Mouse (Mus musculus) cerebellum, adult 11-12 months (tissue): ENCODE measurements around the gene Bmpr1b.

ENCODE experiments used
- DNase-seq: peaks from one replicate; pipeline ENCODE4 v3.0.0; 2022

Gene Bmpr1b

DNA sequence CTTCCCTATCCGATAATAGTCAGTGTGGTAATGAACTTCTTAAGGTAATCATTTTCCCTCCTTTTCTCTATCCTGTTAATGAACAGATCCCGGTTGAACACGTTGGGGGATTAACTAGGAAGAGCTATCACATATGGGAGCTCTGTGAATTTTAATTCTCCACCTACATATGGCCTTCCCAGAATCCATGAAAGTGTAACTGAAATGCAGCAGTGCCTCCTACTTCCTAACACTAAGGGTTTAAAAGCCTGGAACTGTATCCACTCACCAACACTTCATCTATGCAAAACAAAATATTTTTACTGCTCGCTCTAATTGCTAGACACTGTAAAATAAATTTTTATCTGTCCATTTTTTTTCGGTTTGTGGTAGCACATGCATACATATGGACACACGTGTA lies 63.0 kb downstream of the Bmpr1b start:
- no peak for DNase-seq

DNA sequence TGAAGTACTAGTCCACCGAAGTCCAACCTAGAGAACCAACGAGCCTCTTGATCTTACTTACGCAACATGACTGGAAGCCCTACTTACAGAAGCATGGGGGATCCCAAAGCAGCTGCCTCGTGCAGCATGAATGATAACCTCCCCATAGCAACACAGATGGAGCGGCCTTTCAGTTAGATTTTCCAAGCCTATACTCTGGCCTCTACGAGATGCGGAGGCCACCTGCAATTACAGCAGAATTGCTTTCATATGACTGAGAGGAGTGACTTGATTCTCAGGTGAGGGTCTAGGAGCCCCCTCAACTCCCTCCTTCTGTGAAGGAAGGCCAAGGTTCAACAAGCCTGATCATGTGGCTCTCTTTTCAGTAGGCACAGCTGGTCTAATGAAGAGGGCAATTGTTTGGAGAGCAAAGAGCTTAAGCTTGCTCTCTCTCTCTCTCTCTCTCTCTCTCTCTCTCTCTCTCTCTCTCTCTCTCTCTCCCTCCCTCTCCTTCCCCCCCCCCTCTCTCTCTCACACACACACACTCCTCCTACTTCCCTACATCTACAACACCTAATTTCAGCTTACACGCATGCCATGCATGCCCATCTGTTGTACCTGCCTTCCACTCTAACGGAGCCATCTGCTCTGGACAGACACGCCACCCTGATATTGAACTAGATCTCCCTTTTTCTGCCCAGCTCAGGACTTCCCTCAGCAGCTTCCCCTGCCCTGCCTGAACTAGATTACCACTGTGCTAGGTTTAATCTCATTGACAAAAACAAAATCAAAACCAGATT lies 65.0 kb downstream of the Bmpr1b start:
- no peak for DNase-seq

DNA sequence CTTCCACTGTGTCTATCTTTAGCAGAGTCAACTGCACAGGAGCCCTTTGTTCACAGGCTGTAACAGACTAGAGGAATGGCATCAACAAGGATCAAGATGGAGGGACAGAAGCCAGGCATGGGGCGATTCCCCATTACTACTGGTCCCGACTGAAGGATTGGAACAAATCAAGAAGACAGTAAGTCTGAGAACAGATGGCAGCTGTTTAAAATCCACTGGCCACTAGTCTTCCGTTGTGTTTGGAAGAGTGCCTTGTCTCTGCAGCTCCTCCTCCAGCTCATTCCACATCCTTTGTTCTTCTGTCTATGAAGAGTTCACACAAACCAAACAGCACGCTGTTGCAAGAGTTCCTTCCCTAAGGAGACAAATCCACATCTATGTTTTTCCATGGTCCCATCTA lies 65.6 kb downstream of the Bmpr1b start:
- DNase-seq = no peak

DNA sequence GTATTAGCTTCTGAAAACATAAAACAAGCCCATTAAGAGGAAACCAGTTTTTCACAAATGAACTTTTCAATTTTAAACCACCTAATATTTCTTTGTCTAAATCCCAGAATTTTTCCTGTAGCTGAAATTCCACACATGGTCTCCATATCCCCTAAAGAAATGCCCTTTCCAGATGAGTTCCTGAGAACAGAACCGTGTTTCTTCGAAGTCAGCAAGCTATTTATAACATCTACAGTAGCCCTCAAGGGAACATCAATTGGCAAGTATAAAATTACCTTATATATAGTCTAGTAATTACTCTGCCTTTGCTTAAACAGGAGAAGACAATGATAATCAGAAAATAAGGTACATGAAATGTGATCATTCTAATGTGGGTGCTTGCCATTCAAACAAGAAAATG lies 70.1 kb downstream of the Bmpr1b start:
- no peak for DNase-seq

DNA sequence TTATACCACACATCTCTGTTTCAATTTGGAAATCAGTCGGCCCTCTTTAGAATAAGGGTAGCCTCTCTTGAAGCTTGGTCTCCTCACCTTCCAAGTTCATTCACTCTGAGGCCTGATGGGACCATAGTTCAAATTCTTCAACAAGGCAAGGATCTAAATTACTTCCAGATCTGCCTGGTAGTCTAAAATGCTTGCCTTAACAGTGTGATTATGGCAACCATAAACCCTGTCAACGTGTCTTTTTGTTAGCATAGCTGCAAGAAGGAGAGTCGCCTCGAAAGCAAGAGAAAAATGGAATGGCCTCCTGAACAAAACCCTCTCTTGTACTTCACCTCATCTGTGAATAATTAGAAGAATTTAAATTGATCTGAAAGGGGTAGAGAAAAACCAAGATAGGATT lies 75.2 kb downstream of the Bmpr1b start:
- DNase-seq = no peak

DNA sequence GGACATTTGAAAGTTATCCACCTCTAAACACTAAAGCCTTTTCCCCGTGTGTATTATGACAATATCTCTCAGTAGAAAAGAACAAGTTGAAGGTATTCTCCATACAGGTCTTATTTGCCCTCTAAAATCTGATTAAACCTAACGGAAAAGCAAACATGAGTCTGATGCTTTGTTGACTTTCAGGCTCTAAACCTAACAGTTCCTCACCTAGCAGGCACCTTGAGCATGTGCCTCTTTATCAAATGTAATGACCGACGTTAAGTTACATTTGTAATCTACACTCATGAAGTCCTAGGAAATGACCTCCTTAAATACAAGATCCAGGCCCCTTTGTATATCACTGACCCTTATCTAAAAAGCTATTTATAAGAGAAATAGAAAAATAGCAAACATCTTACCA lies 79.5 kb downstream of the Bmpr1b start:
- DNase-seq = no peak

DNA sequence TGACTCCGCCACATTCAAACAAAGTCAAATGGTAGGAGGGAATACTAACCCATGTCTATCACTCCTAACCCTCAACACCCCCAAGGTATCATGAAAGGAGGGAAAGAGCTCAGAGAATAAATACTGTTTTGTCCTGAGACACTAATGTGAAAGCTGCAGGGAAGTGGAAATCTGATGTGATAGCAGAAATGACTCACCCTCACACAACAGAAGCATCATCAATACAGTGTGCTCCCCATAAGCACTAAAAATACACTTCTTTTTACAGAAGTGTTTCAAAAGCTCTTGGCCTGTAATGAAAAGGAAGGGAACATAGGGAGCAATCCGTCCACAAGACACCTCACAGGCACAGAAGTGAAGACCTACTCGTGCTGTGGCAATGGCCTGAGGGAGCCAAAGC lies 83.3 kb downstream of the Bmpr1b start:
- DNase-seq = no peak

DNA sequence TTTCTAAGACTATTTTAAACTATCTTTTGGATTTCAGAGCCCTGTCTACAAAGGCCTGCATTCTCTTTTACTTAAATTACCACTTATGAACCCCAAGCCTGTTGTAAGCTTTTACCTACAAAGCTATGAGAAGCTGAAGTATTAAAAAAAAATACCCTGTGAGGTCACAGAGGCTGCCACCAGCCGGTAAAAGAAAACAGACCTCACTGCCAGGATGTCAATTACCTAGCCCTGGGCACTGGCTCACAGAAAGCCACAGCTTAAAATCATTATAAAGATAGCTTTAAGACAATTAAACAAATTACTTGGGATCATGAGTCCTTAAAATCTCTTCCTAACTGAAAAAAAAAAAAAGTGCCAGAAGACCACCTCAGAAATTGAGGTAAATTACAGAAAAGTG lies 85.1 kb downstream of the Bmpr1b start:
- DNase-seq = no peak

DNA sequence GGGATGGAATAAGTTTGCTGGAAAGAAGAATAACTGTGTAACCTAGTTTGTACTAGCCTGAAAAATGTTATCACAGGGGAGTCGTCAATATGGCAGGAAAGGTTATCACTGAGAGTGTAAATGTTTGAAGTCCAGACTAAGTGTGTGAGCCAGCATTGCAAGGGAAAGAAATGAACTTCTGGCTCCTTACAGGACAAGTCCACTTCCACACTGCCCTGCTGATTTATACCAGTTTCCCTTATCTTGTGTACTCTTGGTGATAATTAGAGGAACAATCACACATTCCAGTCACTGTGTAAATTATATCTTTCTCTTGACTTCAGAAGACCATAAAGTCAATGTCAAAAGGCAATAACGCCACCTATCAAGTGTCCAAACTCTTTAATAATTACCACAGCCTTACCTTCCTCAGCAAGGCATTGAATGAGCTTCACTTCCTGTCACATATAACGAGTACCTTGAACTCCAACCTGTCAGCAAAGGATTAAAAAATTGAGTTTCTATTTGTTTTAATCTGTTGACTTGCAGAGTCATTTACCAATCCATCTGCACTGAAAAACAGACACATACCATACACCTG lies 91.4 kb downstream of the Bmpr1b start:
- no peak for DNase-seq

DNA sequence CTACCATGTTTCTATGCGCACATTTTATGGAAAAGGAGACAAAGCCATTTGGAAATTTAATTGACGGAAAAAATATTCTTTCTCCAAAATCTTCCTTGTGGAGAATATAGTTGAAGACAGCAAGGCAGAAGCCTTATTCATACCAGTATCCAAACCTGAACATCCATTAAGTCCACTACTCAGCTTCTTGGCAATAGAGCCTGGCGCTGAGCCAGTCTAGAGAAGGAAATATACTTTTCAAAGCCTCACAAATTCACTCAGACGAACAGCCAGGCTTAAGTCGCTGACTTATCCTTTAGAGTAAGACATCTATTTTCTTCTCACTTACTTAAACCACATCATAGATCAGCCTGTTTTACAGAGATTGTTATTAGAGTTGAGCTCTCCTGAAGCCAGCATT lies 97.6 kb downstream of the Bmpr1b start:
- no peak for DNase-seq

DNA sequence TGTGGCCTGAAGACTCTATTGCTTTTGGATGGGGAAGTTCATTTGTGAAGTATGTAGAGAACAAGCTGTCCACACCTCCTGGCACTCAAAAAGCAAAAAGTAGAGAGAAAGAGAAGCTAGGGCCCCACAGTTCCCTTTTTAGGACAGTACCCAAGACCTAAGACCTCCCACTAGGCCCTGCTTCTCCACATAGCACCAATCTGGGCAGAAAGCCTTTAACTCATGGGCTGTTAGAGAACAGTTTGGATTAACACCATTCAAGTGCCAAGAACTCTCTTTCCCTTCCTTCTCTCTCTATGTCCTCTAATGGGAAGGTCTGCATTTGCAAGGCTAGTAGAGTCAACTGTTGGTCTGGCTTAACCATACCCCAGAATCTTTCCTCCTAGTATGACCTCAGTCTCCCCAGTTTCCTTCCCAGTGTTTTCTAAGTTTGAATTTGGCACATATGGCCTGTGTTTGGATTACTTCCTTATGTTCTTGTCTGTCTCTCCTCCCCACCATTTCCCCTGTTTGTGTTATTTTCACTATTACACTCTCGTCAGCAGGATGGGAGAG lies 102.4 kb downstream of the Bmpr1b start:
- no peak for DNase-seq

DNA sequence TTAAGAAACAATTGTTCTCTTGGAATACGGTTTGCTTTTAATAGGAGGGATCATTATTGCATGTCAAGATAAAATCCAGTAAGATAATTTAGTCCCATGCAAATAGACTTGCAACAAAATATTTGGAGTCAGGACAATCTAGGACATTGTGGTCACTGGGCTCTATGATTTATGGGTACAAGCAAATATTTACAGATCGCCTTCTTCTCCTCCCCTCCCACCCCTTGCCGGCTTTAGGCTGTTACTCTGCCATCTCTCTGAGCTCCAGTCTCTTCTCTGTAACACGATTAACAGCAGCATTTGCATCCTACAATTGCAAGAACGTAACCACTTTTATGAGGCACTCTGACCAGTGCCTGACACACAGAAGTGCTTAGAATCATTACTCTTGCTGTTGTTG lies 104.1 kb downstream of the Bmpr1b start:
- no peak for DNase-seq

DNA sequence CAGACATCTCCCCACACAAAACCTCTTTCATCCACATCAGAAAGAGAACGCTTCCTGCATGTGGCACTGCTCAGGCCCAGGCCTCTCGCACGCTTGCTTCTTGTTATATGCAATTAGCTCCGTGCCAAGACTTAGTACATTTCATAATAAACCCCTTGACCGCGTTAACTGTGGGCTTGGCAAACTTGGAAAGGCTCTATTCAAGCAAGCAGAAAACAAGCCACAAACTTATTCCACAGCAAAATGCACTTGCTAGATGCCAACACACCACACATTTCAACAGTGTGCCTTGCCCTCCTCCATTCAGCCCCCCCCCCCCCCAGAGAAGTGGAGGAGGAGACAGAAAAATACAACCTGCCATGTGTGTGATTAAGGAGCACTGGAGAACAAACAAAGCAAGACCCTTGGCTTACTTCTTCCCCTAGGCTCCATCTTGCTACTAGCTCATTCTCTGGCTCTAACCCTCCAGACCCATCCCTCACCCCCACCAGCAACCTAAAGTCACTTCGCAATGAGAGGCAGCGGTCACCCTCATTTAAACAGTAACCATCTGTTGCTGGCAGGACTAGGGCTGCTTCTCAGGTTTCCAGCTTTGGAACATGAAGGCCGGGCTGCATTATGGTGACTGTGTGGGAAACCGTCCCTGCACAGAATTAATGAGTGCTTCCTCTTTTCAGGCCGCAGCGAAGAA lies 105.5 kb downstream of the Bmpr1b start:
- peak; percentile 2 for DNase-seq

DNA sequence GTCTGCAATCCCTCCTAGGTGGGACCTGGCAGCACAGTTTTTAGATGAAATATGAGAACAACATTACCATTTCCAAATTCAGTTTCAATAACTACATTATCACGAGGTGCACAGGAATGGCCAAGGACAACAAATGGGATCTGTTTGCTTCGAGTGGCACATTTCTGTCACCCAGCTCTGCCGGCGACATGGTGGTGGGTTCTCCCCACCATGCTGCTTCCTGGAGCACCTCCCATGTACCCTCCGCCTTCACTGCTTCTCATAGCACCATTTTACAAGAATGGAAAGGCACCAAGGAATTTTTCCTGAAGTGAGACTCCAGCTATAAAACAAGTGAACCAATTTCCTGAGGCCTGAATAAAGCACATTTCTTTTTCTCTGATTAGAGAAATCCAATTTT lies 108.0 kb downstream of the Bmpr1b start:
- DNase-seq = no peak

DNA sequence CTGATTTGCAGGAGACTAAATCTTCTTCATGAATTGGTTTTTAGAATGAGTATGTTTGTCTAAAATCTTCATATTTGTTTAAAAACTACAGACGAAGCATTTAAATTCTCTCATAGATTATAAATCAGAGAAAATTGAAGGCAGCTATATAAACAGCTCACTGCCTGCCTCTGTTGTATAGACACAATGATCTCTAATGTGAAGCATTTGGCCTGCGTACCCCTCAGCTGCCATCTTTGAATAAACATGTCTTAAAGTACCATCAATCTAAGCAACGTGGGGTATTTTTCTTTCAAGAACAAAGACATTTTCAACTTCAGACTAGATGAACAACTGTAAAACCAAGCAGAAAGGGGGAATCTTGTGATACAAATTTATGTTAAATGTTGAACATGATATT lies 109.3 kb downstream of the Bmpr1b start:
- DNase-seq = no peak

DNA sequence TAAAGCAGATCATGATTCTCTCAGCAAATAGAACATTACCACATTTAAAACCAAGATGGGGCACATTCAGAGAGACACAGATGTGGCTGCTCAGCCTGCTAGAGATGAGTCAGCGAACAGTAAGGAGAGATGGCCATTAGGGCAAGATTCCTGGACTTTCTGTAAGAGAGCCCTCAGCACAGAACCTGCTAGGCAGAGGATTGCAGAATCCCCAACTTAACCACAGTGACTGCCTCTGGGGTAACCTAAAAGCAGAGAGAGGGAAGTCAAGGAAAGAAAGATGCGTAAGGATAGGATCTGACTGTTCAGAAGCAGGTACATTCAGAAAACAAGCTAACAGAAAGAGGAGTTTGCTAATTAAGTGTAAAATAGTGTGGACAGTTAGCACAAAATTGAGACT lies 118.5 kb downstream of the Bmpr1b start:
- DNase-seq = no peak

DNA sequence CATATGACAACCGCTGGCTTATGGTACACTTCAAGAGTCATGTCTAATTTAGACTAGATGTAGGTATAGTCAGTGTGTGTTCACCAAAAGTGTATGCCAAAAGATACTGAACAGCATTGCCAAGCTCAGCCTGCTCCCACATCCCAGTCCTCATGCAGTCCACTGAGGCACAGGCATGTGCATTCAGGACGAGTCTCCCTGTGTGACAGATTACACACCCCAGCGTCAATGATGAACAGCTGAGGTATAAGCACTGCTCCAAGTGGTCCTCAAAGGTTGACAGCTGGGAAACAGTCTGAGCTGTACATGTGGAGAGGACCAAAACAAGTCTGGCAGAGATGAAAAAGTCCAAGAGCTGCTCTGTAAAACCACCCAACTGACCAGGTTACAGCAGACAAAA lies 119.6 kb downstream of the Bmpr1b start:
- DNase-seq = no peak

DNA sequence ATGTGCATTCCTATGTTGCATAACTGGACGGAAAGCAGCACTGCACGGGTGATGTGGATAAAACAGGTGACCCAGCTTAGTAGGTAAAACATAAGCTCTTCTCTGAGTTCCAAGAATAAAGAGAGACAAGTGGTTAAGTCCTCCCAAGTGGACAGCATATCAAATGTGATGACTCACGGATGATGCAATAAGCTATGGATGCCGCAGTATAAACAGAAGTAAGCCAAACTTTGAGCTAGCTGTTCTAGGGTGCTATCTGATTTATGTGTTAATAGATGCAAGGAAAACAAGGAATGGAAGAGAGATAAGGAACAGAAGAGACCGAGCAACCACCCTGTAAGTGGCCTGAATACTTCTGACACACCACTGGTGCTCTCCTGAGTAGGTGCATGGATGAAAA lies 120.1 kb downstream of the Bmpr1b start:
- DNase-seq = no peak

DNA sequence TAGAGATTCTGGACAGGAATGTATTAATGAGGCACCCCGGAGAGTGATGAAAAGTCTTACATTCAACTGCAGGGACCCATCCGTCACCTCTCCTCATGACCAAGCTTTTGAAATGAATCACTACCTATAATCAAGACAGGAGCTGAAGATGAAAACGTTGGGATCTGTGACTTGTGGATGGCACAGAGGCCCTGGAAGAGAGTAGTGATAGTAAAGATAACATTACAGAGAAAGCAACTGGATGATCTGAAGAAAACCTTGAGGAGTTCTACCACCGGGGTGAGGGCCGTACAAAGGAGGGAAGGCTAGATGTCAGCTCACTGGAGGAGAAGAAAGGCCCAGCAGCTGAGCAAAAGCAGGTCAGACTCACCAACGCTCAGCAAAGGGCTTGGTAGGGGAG lies 120.7 kb downstream of the Bmpr1b start:
- DNase-seq = no peak

DNA sequence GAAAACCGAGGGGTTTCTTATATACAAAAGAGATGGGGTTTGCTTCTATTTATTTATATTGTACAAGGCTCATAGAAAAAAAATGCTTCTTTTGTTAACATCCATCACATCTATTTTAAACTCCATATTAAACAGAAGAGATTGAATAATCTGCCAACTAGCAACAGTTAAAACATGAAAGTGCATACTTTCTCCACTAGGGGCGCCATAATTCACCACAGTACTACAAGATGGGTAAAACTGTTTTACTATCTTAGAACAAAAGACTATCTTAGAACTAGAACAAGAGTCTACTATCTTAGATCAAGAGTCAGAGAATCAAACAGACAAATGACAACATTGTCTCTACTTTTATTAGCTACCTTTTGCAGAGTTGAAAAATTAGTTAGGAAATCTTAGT lies 125.8 kb downstream of the Bmpr1b start:
- no peak for DNase-seq

DNA sequence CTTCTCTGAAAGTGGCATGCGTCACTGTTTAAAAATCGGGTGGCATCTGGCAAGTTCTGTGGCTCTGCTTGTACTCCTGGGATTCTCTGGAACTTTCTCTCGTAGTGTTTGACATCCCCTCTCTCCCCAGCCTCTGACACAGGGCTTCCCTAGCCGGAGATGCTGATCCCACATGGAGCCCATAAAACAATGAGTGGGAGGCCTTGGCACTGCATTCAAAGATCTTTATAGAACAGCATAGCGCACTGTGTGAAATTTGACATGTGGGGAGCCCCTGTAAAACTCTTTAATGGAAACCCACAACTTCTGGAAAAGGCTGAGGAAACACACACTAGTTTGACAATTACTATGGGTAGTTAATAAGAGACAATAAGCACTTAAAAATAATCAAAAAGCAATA lies 126.2 kb downstream of the Bmpr1b start:
- no peak for DNase-seq

DNA sequence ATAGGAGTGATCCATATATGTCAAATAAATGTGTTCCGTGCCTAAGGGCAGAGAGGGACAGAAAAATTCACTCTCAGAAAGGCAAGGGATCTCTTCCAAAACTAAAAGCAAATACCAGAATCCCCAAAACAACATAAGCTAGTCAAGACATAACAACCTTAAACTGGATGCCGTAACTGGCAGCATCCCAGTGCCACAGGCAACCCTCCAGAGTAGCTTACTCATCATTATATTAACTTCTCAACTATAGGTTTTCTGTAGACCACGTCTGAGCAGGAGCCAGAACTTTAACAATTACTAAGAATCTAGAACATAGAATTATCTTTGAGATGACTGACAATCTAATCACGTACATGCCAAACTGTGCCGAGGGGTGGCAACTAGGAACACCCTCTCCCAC lies 128.9 kb downstream of the Bmpr1b start:
- no peak for DNase-seq

DNA sequence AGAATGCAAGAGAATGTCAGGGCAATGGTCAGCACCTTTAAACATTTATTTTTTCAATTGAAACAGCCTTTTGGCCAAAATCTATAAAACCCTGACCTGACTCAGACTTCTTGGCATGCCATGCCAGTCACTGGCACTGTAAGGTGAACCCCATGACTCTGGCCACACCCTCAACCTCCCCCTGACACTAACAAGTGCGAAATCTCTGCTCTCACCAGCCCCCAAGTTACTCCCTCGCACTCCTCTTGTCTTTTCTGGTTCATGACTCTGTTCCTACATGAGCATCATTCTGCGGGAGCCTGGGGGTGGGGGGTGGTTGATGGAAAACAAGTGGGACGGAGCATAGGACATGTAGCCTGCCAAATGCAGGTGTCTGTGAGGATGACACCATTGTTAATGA lies 135.1 kb downstream of the Bmpr1b start:
- DNase-seq = no peak

DNA sequence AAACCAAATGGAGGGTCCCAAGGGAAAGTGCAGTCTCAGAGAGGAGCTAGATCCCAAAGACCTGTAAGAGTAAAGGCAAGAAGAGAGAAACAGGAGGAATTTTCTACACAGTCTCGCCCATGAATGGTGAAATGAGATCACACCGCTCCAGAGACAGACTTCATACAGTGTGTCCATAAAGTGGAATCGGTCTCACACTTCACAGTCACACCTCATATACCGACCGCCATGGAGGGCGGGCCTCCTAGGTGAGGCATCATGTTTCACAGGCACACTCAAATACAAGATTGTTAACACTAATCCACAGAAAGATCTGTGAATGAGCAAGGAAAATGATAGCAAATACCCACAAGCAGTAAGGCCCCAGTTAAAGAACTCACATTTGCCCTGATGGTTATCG lies 149.5 kb downstream of the Bmpr1b start:
- no peak for DNase-seq
